Mouse (Mus musculus) heart, postnatal 0 days (tissue): ENCODE results near the gene 1600002K03Rik. TPM values are rescaled to one million over a fixed set of nuclear protein-coding genes. Genes with fewer than 3 reads are reported as not detected.

Experiments used
- ATAC-seq: fragments of 200-750 bp; cut with Nextera tagmentation; 2 replicates; pipeline ENCODE4 v1.8.0; 2017; ENCODE audit warnings: low read depth, moderate number of reproducible peaks, moderate library complexity; ENCODE audit not compliant: insufficient read depth
- DNase-seq: peaks from one replicate; pipeline ENCODE4 v3.0.0-alpha.2; 2016; ENCODE audit warnings: low spot score
- H3K27ac ChIP-seq: fragments of 300-500 bp; sonication (generic); 2 replicates; pipeline ENCODE4 v1.5.1; 2014; ENCODE audit warnings: low read depth, mild to moderate bottlenecking
- H3K27me3 ChIP-seq: fragments of 300-500 bp; sonication (generic); 2 replicates; pipeline ENCODE4 v1.6.1; 2014; ENCODE audit warnings: low read length, mixed read lengths; ENCODE audit not compliant: control insufficient read depth, insufficient read depth
- H3K36me3 ChIP-seq: fragments of 300-500 bp; sonication (generic); replicated peaks from 2 replicates; pipeline ENCODE4 v1.6.1; 2014; ENCODE audit warnings: low read length, mixed read lengths; ENCODE audit not compliant: control insufficient read depth, insufficient read depth
- H3K4me1 ChIP-seq: fragments of 300-500 bp; sonication (generic); 2 replicates; pipeline ENCODE4 v1.6.1; 2014; ENCODE audit warnings: antibody characterized with exemption; ENCODE audit not compliant: control insufficient read depth, insufficient read depth
- H3K4me2 ChIP-seq: fragments of 300-500 bp; sonication (generic); 2 replicates; pipeline ENCODE4 v1.6.1; 2014; ENCODE audit warnings: low read depth, mild to moderate bottlenecking, low read length, moderate library complexity
- H3K4me3 ChIP-seq: fragments of 300-500 bp; sonication (generic); 2 replicates; pipeline ENCODE4 v1.5.1; 2014; ENCODE audit warnings: low read depth, low read length
- H3K9ac ChIP-seq: fragments of 300-500 bp; sonication (generic); replicated peaks from 2 replicates; pipeline ENCODE4 v1.6.1; 2014; ENCODE audit warnings: low read depth, low read length, mixed read lengths
- H3K9me3 ChIP-seq: fragments of 300-500 bp; sonication (generic); replicated peaks from 2 replicates; pipeline ENCODE4 v1.6.1; 2016; ENCODE audit warnings: low read length; ENCODE audit not compliant: control insufficient read depth
- CTCF ChIP-seq: IDR thresholded peaks from 2 replicates; pipeline ENCODE4 v1.5.1; 2016; ENCODE audit warnings: antibody characterized with exemption, control low read depth, low read depth
- EP300 ChIP-seq: IDR thresholded peaks from 2 replicates; pipeline ENCODE4 v1.6.1; 2016; ENCODE audit warnings: antibody characterized with exemption, low read depth
- WGBS: fragments of 180-500 bp; shearing (Covaris S2); extraction: QIAGEN DNeasy Blood & Tissue Kit; methylation state at CpG from one replicate; pipeline ENCODE4 v1.1.7; 2014; 5-methylcytosine and 5-hydroxymethylcytosine counted together
- polyA plus RNA-seq: library from polyadenylated mRNA; unstranded; fragments of >200 nt; fragmentation: Nextera tagmentation; extraction: Ambion mirVana; gene quantifications from 2 replicates; pipeline ENCODE4 v1.2.1, GENCODE M21; 2015
- total RNA-seq: library from RNA; depleted of rRNA; stranded (reverse); fragments of >200 nt; gene quantifications from 2 replicates; pipeline ENCODE4 v1.2.3, GENCODE M21; 2014; ENCODE audit warnings: low replicate concordance

The 1600002K03Rik gene
- total and polyA plus RNA-seq, 2 experiments from 2014 or later: 5.7 to 8.9 TPM

GRCm38 (mm10) chr10:80149291-80150225 is 23.2 kb upstream of the 1600002K03Rik start:
- peak overlapping the region; percentile 95 for H3K9ac ChIP-seq
- H3K4me2 ChIP-seq: peak overlapping the region; percentile 85
- H3K4me1 ChIP-seq: peaks cover 45% of the 10 kb centered on the region
- no peak for TF ChIP-seq CTCF
- peak; percentile 54 for TF ChIP-seq EP300
- ATAC-seq (peak; percentile 77), DNase-seq (peak; percentile 99)
- peaks cover 51% of the 10 kb centered on the region for H3K36me3 ChIP-seq
- H3K27me3 ChIP-seq: no peaks in the 10 kb centered on the region
- under 1% methylated on average over 88 of the region's 88 CpGs for WGBS
- no peaks in the 10 kb centered on the region for H3K9me3 ChIP-seq
- H3K27ac ChIP-seq: peak overlapping the region; percentile 99
- H3K4me3 ChIP-seq: peak overlapping the region; percentile 90

DNA sequence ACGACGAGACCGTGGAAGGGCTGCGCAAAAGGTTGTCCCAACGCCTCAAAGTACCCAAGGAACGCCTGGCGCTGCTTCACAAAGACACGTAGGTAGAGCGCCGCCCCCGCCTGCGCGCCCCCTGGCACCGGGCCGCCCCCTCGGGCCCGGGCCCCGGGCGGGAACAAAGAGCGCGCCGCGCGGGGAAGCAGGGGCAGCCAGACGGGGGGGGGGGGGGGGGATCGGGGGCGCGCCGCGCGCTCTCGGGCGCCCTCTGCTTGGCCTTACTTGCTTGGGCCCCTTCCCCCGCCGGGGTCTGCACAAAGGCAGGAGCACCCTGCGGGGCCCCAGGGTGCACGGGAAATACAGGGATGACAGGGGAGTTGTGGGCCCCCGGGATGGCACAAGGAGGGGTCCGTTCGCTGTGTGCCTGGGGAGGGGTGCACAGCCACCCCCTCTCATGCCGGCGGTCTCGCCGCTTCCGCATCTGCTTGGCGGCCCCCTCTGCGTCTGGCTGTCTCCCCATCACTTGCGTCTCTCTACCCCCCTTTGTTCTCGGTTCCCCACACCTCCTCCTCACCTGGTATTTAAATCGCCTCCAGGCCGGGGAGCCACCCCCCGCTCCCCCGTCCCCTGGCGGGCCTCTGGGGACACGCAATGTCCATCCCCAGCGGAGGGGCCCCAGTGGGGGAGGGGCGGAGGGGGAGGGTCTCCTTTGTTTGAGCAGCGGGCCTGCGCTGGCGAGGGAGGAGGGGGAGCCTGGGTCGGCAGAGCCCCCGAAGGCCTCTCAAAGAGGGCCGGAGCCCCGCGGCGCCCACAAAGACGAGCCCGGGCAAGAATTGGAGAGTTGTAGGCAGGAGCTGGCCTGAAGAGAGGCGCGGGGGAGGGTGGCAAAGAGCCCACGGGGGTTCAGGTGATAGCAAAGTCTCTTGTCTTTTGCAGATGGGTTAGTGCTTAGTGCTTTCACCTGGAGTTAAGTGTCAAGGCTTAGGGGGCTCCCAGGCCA is 22.2 kb upstream of the 1600002K03Rik start:
- Histone ChIP-seq H3K4me2 (peak overlapping the region; percentile 85), H3K9ac (peak overlapping the region; percentile 95), H3K4me3 (peak overlapping the region; percentile 90), H3K4me1 (peaks cover 45% of the 10 kb centered on the region), H3K27me3 (no peaks in the 10 kb centered on the region), H3K27ac (peak overlapping the region; percentile 99), H3K36me3 (peaks cover 51% of the 10 kb centered on the region), H3K9me3 (no peaks in the 10 kb centered on the region)
- 1% methylated on average over 49 of the region's 71 CpGs for WGBS
- peak; percentile 44 for DNase-seq
- no peak for TF ChIP-seq CTCF
- no peak; the same call in 1 of the 2 replicates for TF ChIP-seq EP300
- no peak for ATAC-seq

DNA sequence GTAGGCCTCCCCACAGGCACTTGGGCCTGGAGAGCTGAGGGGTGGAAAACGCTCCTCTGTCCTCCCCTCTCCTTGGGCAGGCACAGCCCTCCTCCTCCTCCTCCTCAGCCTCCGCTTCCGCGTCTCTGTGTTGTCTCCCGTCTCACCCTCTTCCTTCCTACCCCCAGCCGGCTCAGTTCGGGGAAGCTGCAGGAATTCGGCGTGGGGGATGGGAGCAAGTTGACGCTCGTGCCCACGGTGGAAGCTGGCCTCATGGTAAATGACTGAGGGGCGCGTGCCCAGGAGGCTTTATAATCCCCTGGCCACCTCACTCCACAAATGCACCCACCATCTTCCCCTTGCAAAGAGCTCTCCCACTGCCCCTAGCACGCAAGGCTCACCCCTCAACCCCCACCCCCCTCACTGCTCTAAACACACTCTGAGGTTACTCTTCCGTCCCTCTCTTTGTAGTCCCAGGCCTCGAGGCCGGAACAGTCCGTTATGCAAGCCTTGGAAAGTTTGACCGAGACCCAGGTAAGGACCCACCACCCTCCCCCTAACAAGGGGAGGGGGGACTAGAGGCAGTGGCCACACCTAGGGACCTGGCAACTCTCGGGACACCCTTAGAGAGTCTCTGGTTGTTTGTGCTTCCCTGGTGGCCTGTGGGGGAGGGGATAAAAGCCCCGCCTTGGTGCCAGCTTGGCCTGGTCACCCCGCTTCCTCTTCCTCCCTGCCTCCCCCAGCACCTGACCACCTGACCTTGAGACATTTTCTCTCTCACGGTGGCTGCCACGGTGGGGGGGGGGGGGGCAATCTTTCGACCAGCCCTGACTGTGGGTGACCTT is 21.3 kb upstream of the 1600002K03Rik start:
- Histone ChIP-seq H3K4me2 (peak overlapping the region; percentile 85), H3K4me1 (peaks cover 39% of the 10 kb centered on the region), H3K36me3 (peaks cover 54% of the 10 kb centered on the region), H3K27me3 (no peaks in the 10 kb centered on the region), H3K9me3 (no peaks in the 10 kb centered on the region), H3K9ac (peak overlapping the region; percentile 95), H3K27ac (peak overlapping the region; percentile 99), H3K4me3 (peak overlapping the region; percentile 90)
- DNase-seq (peak; percentile 75), ATAC-seq (no peak)
- no peak; the same call in 1 of the 2 replicates for TF ChIP-seq EP300
- no peak for TF ChIP-seq CTCF
- 1% methylated on average over 24 of the region's 26 CpGs for WGBS

- peak; percentile 80 for DNase-seq
- ATAC-seq: no peak
- Histone ChIP-seq H3K27me3 (no peaks in the 10 kb centered on the region), H3K36me3 (peaks cover 63% of the 10 kb centered on the region), H3K27ac (peak overlapping the region; percentile 99), H3K9ac (peak overlapping the region; percentile 95), H3K4me1 (peaks cover 37% of the 10 kb centered on the region), H3K4me2 (peak overlapping the region; percentile 85), H3K4me3 (peak overlapping the region; percentile 90), H3K9me3 (no peaks in the 10 kb centered on the region)
- WGBS: 5% methylated on average over 15 of the region's 15 CpGs
- TF ChIP-seq CTCF: no peak
- TF ChIP-seq EP300: no peak
These were observed 20.5 kb upstream of the 1600002K03Rik start for GRCm38 (mm10) chr10:80152071-80152872.
